Mouse (Mus musculus) cerebellum, adult 2 months (tissue): ENCODE data around the gene Galnt2. TPM values are rescaled to one million over a fixed set of nuclear protein-coding genes. Genes with fewer than 3 reads are reported as not detected.

ENCODE experiments used
- DNase-seq, 2 experiments: peaks; one replicate each; pipeline ENCODE4 v3.0.0; 2021
- H3K27ac ChIP-seq: fragments of 200-500 bp; 2 replicates; pipeline ENCODE4 v1.5.1; 2012; ENCODE audit warnings: low read length, control low read depth, inconsistent platforms; ENCODE audit not compliant: insufficient read depth
- H3K27me3 ChIP-seq: fragments of 200-500 bp; 2 replicates; pipeline ENCODE4 v1.6.1; 2012; ENCODE audit warnings: inconsistent platforms, mild to moderate bottlenecking, low read length, moderate library complexity; ENCODE audit not compliant: control insufficient read depth, insufficient read depth
- H3K4me1 ChIP-seq: fragments of 200-500 bp; 2 replicates; pipeline ENCODE4 v1.6.1; 2011; ENCODE audit warnings: low read length; ENCODE audit not compliant: control insufficient read depth, insufficient read depth
- H3K4me3 ChIP-seq: fragments of 200-500 bp; replicated peaks from 2 replicates; pipeline ENCODE3; 2011; ENCODE audit warnings: mild to moderate bottlenecking, low read depth, low read length, control low read depth; ENCODE audit not compliant: insufficient read depth
- CTCF ChIP-seq: fragments of 200-500 bp; IDR thresholded peaks from 2 replicates; pipeline ENCODE4 v1.5.1; 2011; ENCODE audit warnings: low read depth, mild to moderate bottlenecking, control low read depth, low read length, moderate library complexity, borderline replicate concordance; ENCODE audit not compliant: insufficient read depth
- POLR2A ChIP-seq: fragments of 200-500 bp; IDR thresholded peaks from 2 replicates; pipeline ENCODE4 v1.6.1; 2011; ENCODE audit warnings: low read length, control low read depth, borderline replicate concordance; ENCODE audit not compliant: insufficient read depth
- WGBS: fragments of 180-500 bp; shearing (Covaris S2); methylation state at CpG from one replicate; pipeline ENCODE4 v1.1.7; 2018; 5-methylcytosine and 5-hydroxymethylcytosine counted together
- polyA plus RNA-seq: library from polyadenylated mRNA; depleted of rRNA; stranded (reverse); fragments of >200 nt; gene quantifications from 2 replicates; pipeline ENCODE4 v1.2.3, GENCODE M21; 2012

Galnt2 gene
- polyA plus RNA-seq, 1 experiment, result 23.8 TPM

DNA sequence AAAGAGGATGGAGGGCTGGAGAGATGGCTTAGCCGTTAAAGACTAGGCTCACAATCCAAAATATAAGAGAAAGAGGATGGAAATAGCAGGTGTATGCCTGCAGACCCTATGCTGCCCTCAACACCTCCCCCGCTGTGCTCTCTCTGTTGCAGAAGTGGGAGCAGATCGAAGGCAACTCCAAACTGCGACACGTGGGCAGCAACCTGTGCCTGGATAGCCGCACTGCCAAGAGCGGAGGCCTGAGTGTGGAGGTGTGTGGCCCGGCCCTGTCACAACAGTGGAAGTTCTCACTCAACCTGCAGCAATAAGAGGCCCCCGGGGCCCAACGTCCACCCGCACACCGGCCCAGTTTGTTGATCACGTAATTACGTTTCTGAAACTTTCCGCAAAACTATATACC, 112.0 kb downstream of the Galnt2 start:
- Histone ChIP-seq H3K4me3 (no peak overlapping the region), H3K4me1 (no peaks in the 10 kb centered on the region), H3K27me3 (no peaks in the 10 kb centered on the region), H3K27ac (no peak overlapping the region)
- TF ChIP-seq POLR2A (no peak), CTCF (no peak)
- no peak for DNase-seq
- 88% methylated on average over 15 of the region's 15 CpGs for WGBS

GRCm38 (mm10) chr8:124343991-124344390, 112.8 kb downstream of the Galnt2 start:
- no peak for DNase-seq
- Histone ChIP-seq H3K27ac (no peak overlapping the region), H3K4me3 (no peak overlapping the region), H3K27me3 (no peaks in the 10 kb centered on the region), H3K4me1 (no peaks in the 10 kb centered on the region)
- WGBS, result 90% methylated on average over 12 of the region's 12 CpGs
- TF ChIP-seq CTCF, result no peak
- TF ChIP-seq POLR2A, result no peak

GRCm38 (mm10) chr8:124345098-124345497, 113.9 kb downstream of the Galnt2 start:
- WGBS, result 52% methylated on average over 10 of the region's 10 CpGs
- no peak overlapping the region for H3K27ac ChIP-seq
- no peak for TF ChIP-seq CTCF
- no peak for TF ChIP-seq POLR2A
- H3K27me3 ChIP-seq, result no peaks in the 10 kb centered on the region
- no peak overlapping the region for H3K4me3 ChIP-seq
- no peaks in the 10 kb centered on the region for H3K4me1 ChIP-seq
- DNase-seq, result no peak

DNA sequence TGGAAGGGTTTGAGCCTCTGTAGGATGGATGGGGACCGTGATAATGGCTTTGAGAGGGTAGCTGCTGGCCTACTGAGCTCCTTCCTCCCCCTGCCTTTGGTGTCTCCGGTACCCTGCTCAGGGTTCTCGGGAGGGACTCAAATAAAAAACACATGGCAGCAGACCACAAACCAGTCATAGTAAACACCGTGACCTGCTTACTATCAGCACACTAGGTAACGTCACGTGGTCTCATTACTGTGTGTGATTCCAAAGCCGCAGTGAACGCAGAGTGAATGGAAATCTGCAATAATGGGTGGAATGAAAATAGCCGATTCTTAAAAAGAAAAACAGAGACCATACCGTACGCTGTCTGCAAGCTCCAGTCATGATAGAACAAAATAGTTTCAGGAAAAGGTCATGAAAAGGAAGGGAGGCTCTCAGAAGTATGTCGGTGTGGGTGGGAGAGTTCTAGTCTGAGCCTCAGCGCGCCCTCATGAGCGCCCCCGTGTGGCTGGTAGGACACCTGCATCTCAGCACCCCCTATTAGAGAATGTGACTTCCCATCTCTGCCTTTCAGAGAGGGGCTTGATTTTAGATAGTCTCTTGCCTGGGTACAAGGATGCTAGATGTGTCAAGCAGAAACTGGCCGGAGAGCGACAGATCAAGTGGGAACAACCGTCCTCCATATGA, 115.8 kb downstream of the Galnt2 start:
- Histone ChIP-seq H3K4me3 (no peak overlapping the region), H3K27me3 (no peaks in the 10 kb centered on the region), H3K27ac (no peak overlapping the region), H3K4me1 (no peaks in the 10 kb centered on the region)
- TF ChIP-seq CTCF, result peak; percentile 93
- no peak for TF ChIP-seq POLR2A
- WGBS, result 46% methylated on average over 19 of the region's 19 CpGs
- DNase-seq, result peak; percentile 48 to 63

DNA sequence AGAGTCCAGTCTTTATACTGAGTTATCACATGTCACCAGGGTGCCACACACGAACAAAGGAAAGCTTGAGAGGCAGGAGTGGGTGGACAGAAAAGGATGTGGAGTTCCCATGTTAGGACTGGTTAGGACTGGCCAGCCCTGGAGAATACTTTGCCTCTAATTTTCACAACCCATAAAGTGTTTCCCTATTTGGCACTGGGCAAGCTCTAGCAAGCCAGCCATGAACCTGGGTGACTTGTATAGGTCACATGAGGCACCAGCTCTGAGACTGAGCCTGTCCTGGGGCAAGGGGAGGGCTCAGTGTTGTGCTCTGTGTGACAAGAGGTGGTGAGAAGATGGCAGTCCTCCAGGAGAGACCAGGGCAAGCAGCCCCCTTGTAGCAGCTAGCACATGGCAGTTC, 116.9 kb downstream of the Galnt2 start:
- Histone ChIP-seq H3K4me1 (no peaks in the 10 kb centered on the region), H3K27me3 (no peaks in the 10 kb centered on the region), H3K4me3 (no peak overlapping the region), H3K27ac (no peak overlapping the region)
- TF ChIP-seq CTCF (no peak), POLR2A (no peak)
- DNase-seq, result no peak
- WGBS, result 40% methylated on average over 1 of the region's 1 CpGs

DNA sequence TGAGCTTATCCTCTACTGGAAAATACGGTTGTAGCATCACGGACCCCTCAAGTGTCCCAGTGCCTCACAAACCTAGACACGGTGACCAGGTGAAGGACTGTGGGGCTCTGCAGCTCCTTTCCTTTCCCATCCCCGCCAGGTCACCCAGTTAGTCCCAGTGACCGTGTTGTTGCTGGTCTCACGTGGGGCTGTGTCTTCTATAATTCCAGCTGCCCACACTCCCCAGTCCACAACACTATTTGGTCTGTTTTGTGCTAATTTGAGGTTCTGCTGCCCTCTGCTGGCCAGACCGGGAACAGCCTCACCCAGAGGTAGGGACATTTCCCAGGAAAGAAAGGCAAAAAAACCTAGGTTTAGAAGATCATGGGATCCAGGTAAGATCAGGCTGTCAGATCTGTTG, 118.5 kb downstream of the Galnt2 start:
- Histone ChIP-seq H3K4me3 (no peak overlapping the region), H3K4me1 (no peaks in the 10 kb centered on the region), H3K27me3 (no peaks in the 10 kb centered on the region), H3K27ac (no peak overlapping the region)
- 35% methylated on average over 7 of the region's 7 CpGs for WGBS
- TF ChIP-seq POLR2A (no peak), CTCF (peak; percentile 97)
- DNase-seq, result peak; percentile 69 to 89

DNA sequence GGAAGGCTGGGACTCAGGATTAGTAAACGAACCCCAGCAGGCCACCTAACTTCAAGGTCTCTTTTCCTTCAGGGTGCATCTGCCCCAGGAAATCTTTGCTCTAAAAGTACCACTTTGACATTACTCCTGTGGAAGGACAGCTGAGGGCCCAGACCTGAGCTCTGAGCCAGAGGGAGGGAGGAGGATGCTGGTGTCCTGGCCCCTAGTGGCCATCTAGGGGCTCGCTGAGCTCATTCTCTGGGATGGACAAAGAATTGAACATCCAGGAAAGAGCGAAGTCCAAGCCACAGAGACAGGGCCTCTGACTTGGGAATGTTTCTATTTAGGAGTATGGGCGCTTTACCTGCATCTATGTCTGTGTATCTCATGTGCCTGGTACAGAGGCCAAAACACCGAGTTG, 120.4 kb downstream of the Galnt2 start:
- WGBS, result 63% methylated on average over 5 of the region's 5 CpGs
- H3K27me3 ChIP-seq, result no peaks in the 10 kb centered on the region
- TF ChIP-seq POLR2A, result no peak
- peak; percentile 9; the same call in 1 of the 2 replicates for TF ChIP-seq CTCF
- DNase-seq, result no peak
- H3K4me1 ChIP-seq, result no peaks in the 10 kb centered on the region
- no peak overlapping the region for H3K27ac ChIP-seq
- no peak overlapping the region for H3K4me3 ChIP-seq

DNA sequence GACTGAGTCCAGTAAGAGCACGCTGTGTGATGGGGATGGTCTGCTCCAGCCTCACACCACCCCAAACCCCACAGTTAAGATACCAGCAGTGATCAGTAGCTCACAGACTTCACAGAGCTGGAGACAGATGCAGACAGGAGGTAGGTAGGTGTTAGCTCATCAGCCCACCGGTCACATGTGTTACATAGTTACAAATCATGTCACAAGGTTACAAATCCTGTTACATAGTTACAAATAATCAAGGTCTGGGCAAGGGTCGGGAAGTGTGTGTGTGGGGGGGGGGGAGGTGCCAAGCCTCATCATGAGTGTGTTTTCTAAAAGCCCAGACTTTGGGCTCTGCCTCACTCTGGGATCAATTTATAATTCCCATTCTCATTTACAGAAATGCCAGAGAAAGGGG, 129.7 kb downstream of the Galnt2 start:
- WGBS, result 82% methylated on average over 3 of the region's 3 CpGs
- no peak for TF ChIP-seq CTCF
- no peak for TF ChIP-seq POLR2A
- H3K4me3 ChIP-seq, result no peak overlapping the region
- no peaks in the 10 kb centered on the region for H3K4me1 ChIP-seq
- no peak for DNase-seq
- H3K27ac ChIP-seq, result no peak overlapping the region
- no peaks in the 10 kb centered on the region for H3K27me3 ChIP-seq
